Mouse (Mus musculus) olfactory bulb, adult 2 months (tissue): ENCODE results near the gene Caprin1. TPM values are rescaled to one million over a fixed set of nuclear protein-coding genes. Genes with fewer than 3 reads are reported as not detected.

Experiments used
- H3K27ac ChIP-seq: fragments of 200-500 bp; 2 replicates; pipeline ENCODE4 v1.5.1; 2012; ENCODE audit warnings: low read depth, low read length; ENCODE audit not compliant: insufficient read depth
- H3K4me1 ChIP-seq: fragments of 200-500 bp; 2 replicates; pipeline ENCODE4 v1.6.1; 2012; ENCODE audit warnings: low read length; ENCODE audit not compliant: control insufficient read depth, insufficient read depth
- H3K4me3 ChIP-seq: fragments of 200-500 bp; 2 replicates; pipeline ENCODE4 v1.5.1; 2012; ENCODE audit warnings: mild to moderate bottlenecking, low read depth, low read length, moderate library complexity; ENCODE audit not compliant: insufficient read depth
- CTCF ChIP-seq: fragments of 200-500 bp; IDR thresholded peaks from 2 replicates; pipeline ENCODE4 v1.5.1; 2012; ENCODE audit warnings: low read depth, mild to moderate bottlenecking, low read length, moderate library complexity; ENCODE audit not compliant: insufficient read depth
- POLR2A ChIP-seq: fragments of 200-500 bp; IDR thresholded peaks from 2 replicates; pipeline ENCODE4 v1.6.1; 2012; ENCODE audit warnings: mild to moderate bottlenecking, low read depth, low read length, moderate library complexity; ENCODE audit not compliant: insufficient read depth
- WGBS: fragments of 180-500 bp; shearing (Covaris S2); methylation state at CpG from one replicate; pipeline ENCODE4 v1.1.7; 2018; 5-methylcytosine and 5-hydroxymethylcytosine counted together
- polyA plus RNA-seq: library from polyadenylated mRNA; stranded (reverse); fragments of >200 nt; gene quantifications from 2 replicates; pipeline ENCODE4 v1.2.4, GENCODE M21; 2012; ENCODE audit warnings: low replicate concordance; ENCODE audit not compliant: missing spikeins, insufficient read depth, insufficient read length

The Caprin1 gene
- polyA plus RNA-seq, 1 experiment, result 392 TPM

DNA sequence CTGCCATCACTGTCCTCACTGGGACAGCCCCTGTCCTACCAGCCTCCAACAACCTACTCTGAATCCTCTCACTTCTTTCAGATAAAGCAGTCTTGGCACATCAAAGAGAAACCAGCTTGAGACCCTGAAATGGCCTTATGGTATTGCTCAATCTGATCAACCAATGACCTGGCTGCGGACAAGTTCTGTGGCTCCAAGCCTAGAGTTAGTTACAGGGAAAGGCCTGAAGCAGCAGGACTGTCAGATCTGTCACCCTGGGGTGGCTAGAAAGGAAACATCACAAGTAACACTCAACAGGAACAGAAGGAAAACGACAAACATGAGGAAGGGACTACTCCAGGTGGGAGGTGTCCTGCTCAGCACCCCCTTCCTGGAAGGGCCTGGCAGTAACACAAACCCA, 72.9 kb downstream of the Caprin1 start:
- H3K4me1 ChIP-seq, result no peaks in the 10 kb centered on the region
- WGBS, result 87% methylated on average over 2 of the region's 2 CpGs
- H3K27ac ChIP-seq, result no peak overlapping the region
- no peak for TF ChIP-seq POLR2A
- TF ChIP-seq CTCF, result no peak
- no peak overlapping the region for H3K4me3 ChIP-seq

DNA sequence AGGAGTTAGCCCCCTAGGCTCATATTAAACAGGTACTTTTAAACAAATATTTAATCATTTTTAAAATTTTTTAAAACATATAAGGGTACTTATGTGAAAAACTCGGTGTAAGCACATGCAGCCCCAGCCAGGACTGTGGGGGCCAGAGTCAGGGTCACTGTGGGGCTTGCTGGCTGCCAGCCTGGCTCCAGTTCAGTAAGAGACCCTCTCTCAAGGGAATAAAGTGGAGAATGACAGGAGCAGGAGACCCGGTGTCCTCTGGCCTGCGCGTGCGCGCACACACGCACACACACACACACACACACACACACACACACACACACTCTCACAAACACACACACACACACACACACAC, 78.2 kb downstream of the Caprin1 start:
- no peak overlapping the region for H3K4me3 ChIP-seq
- no peak for TF ChIP-seq POLR2A
- TF ChIP-seq CTCF, result no peak
- no peaks in the 10 kb centered on the region for H3K4me1 ChIP-seq
- no peak overlapping the region for H3K27ac ChIP-seq
- 93% methylated on average over 7 of the region's 7 CpGs for WGBS

DNA sequence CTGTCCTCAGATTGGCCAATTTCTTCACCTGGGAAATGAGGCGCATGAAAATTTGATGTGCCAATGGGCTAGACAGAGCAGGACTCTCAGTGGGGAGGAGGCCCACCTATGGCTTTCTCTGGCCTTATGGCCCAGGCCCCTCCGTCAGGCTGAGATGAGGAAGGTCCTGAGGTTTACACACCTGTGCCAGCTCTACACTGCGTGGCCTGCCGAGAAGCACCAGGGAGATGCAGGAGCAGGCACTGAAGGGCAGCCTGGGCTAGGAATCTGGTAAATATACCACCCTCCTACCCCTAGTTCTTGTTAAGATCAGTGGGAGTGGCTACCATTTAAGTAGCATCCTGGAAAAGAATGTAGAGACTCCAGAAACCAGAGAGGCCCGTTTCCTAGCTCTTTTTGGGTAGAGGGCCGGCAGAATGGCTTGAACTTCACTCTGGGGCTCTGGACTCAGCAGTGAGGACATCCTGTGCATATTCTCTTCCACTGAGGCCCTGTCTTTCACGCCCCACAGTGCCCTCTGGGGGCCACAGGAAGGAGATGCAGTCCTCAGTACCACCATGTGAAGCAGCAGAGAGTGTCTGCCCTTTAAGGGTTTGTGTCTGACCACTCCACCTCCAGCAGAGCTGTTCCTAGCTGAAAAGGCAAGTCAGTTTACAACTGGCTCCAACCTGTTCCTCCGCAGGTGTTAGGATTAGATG, 78.7 kb downstream of the Caprin1 start:
- Histone ChIP-seq H3K4me3 (no peak overlapping the region), H3K27ac (no peak overlapping the region), H3K4me1 (no peaks in the 10 kb centered on the region)
- WGBS, result 60% methylated on average over 8 of the region's 8 CpGs
- TF ChIP-seq CTCF, result peak; percentile 81
- TF ChIP-seq POLR2A, result no peak

- TF ChIP-seq CTCF (no peak), POLR2A (no peak)
- H3K27ac ChIP-seq, result no peak overlapping the region
Observed at GRCm38 (mm10) chr2:103714412-103714811, 83.0 kb downstream of the Caprin1 start.

DNA sequence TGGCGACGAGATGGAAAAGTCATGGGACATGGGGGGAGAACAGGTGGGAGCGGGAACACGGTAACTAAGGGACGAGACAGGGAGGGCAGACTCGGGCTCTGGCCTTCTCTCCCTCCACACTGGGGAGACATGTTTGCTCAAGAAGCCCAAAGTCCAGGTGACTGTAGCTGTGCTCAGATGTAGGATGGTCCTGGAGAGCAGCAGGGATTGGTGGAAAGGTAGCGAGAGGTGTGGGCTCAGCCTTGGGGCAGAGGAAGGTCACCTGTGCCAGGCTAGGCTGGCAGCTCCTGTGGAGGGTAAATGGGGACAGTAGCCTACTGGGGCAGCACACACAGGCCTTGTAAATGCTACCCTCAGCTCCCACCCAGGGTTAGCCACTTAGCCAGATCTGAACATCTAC, 83.6 kb downstream of the Caprin1 start:
- TF ChIP-seq POLR2A (no peak), CTCF (no peak)
- no peak overlapping the region for H3K4me3 ChIP-seq
- H3K4me1 ChIP-seq, result no peaks in the 10 kb centered on the region
- no peak overlapping the region for H3K27ac ChIP-seq
- WGBS, result 95% methylated on average over 7 of the region's 7 CpGs

More at GRCm38 (mm10) chr2:103714412-103714811, 83.0 kb downstream of the Caprin1 start:
- Histone ChIP-seq H3K4me3 (no peak overlapping the region), H3K4me1 (no peaks in the 10 kb centered on the region)
- 76% methylated on average over 4 of the region's 4 CpGs for WGBS

Other genes starting within 250 kb of the Caprin1 start
- gene Abtb2, start 231.3 kb downstream of the Caprin1 start, polyA plus RNA-seq, result not detected in 2 replicates
- not detected in 2 replicates for gene Nat10, start 36.4 kb downstream of the Caprin1 start, polyA plus RNA-seq
- gene Lmo2, start 160.3 kb upstream of the Caprin1 start, polyA plus RNA-seq, result not detected in 2 replicates
- not detected in 2 replicates for gene Fbxo3, start 230.1 kb upstream of the Caprin1 start, polyA plus RNA-seq
- not detected in 2 replicates for gene 4931422A03Rik, start 230.7 kb upstream of the Caprin1 start, polyA plus RNA-seq